Mouse (Mus musculus) mesoderm, embryonic 11.5 days (tissue): ENCODE results near the gene Myo3a.

Source experiments
- DNase-seq: peaks from one replicate; pipeline ENCODE4 v3.0.0-alpha.2; 2012; ENCODE audit warnings: low read depth, low spot score

The Myo3a gene

DNA sequence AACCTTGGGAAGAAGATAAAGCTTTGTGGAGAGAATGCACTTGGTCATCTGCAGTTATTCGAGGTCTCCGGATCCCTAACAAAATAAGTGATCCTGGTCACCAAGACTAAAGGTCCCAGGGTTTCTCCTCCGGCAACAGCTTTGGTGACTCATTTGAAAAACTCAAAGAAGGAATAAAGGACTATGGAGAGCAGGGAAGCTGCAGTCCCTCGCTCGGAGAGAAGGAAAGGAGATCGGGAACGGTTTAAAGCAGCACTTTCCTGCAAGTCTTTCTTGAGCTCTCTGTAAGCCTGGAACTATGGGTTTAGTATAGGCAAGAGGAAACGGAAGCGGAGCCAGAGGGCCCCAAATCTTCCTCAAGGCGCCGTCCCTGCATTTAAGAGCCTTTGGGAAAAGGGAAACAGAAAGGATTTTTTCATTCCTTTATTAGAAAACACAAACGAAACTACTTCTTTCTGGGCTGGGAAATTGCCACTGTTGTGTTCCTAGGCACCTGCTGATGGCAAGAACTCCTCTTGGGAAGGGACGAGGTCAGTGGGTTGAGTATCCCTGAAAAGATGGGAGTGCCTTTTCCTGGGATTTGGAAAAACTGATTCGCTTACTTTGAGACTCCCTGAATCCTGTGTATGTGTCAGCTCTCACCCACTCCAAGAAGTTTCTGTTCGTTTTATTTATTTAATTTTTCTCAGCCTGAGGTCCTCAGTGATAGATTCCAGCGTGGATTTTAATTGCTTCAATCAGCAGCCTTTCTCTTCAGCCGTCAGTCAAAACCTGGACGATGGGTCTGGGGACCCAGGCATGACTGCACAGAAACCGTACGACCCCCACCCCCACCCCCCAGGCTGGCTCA is 393.9 kb downstream of the Myo3a start:
- DNase-seq, result no peak

DNA sequence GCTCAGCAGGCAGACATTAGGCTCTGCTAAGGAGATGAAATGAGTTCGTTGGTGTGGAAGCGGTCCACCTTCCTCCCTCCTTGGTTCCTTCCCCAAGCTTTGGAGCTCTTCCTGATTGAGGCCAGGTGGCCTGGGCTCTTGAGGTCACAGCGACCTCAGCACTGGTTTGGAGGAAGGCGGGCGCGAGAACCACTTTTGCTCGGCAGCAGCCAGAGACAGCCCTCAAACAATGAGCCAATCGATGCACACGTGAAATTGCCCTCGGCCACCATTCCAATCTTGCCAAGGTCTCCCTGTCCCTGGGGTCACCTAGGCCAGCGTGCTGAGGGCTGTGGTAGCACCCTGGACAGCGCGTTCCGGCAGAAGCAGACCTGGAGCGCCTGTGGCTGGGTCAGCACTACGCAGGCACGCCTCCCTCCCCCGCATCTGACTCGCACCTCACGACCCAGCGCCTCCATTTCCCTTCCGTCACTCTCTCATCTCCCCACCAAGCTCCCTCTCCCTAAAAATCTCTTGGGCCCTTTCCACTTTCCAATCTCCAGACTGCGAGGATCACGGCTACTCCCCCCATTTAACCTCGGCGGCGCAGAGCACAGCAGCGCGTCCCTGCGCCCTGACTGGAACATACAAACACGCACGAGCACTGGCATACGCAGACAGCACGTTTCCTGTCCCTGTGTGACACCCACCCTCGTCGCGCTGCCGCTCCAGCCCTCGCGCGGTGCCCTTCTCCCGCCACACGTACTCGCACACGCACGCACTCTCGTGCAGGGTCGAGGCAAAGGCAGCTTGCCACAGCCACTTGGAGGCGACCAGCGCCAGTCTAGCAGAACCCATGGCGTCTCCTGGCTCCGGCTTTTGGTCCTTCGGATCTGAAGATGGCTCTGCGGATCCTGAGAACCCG is 394.8 kb downstream of the Myo3a start, which contains the start of gene Gad2:
Gene Gad2 (plus strand): TSS at position 378 of the 904 bp plus-strand sequence.
- no peak for DNase-seq

DNA sequence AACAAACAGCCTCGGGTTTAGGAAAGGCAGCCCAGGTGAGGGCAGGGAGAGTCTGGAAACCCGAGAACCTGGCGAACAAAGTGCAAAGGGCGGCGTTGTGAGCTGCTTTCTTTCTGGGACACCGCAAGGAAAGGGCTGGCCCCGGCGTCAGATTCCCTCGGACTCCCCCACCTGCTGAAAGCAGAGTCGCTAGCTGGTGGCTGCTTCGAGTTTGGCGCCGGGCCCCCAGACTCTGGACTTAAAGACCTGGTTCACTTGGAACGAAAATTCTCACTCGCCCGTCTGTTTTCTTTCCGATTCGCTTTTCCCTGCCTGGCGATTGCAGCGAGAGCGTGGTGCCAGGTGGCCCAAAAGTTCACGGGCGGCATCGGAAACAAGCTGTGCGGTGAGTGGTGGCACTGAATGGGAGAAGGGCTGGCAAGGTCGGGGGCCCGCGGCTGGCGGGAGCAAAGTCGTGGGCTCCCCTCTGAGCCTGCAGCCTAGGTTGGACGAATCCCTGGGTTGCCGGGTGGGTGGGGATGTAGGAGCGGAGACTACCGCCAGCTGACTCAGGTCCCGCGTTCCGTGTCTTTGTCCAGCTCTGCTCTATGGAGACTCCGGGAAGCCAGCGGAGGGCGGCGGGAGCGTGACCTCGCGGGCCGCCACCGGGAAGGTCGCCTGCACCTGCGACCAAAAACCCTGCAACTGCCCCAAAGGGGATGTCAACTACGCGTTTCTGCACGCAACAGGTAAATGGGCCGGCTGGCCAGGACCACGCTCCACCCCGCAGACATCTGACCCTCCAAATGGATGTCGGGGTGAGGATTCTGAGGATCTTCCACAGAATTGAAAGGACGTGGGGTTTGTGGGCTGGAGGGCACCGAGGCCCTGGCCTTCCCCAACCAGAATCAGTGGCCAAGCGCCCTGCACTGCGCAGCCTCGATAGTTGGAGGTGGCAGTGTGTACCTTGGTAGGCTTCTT is 396.1 kb downstream of the Myo3a start:
- no peak for DNase-seq

DNA sequence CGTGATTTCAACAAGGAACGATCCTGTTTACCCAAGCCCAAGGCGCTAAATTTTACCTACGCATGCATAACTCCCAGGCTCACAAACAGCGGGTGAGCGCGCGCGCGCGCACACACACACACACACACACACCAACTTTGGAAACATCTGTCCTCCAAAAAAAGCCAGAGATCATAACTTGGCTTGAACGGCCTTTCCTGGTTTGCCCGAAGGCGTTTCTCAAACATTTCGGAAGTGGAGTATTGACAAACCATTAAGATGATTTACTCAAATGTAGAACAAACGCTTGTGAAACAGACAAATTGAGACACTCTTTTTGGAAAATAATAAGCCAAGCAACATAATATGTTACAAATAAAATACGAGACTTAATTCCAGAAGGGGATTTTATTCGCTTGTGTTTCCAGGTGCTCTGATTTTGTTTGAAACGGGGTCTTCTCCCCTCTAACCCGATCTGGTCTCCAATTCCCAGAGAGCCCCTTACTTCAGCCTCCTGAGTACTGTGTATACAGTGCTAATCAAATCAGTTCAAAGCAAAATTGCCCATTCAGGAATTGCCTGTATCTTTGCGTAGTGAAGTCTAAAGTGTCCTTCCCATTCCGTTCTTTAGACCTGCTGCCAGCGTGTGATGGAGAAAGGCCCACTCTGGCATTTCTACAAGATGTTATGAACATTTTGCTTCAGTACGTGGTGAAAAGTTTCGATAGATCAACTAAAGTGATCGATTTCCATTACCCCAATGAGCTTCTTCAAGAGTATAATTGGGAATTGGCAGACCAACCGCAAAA is 397.1 kb downstream of the Myo3a start:
- DNase-seq, result no peak

DNA sequence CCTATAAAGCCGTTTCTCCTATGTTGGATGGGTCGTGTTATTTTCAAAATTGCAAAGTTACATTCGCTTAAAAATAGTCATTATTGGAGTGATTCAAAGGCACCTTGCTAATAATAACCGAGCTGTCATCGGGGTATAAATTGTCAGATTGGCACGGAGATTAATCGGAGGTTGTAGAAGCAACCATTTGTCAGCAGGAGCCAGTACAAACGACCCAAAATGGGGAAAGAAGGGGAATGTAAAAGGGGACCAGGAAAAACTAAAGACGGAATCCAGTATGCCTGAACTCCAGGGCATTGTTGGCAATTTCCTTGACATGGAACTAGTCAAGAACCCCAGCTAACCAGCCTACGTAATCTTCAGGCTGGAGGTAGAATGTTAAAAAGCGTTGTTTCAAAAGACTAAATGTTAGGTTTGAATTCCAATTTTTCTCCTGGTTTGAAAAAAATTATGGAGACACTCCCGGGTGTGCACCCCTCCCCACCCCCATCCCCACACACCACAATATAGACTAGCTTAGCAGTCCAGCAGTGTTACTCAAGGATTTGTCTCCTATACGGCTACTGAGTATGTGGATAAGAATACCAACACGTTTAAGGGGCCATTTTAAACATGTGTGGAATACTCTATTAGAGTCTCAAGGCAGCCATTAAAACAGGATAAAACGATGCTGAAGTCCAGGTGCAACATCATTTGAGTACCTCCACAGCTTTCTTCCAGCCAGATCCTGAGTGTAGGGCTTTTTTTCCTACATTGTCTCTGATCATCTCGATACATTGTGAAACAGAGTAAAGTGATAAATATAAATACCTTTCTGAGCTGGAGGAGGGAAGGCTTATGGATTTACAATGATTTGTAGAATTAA is 398.0 kb downstream of the Myo3a start:
- DNase-seq, result no peak

- DNase-seq, result no peak
Measured at GRCm38 (mm10) chr2:22627147-22627666, 399.9 kb downstream of the Myo3a start.

DNA sequence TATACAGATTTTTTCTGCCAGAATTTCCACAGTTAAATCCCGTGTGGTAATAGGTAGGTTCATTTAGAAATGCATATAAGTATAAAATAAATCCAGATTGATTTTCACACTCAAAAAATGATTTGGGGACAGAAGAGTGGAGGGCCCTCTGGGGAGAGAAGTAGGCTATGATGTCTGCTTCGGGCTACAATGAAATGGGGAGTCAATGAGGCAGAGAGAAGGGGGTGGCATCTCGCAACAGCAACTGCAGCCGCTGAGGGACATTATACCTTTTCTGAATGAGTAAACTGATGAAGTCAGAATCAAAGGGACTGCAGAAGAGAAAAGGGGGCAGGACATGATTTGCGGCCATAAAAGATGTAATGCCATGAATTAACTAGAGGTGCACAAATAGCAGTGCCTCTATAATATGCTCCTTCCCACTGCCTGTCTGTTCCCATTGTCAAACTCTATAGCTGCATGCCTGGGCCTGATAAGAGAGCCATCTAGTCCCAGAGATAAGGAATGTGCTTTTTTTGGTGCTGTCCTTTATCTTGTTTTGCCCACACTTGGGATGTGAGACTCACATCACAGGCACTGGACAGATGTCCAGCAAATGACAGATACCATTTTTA is 400.6 kb downstream of the Myo3a start:
- no peak for DNase-seq

DNA sequence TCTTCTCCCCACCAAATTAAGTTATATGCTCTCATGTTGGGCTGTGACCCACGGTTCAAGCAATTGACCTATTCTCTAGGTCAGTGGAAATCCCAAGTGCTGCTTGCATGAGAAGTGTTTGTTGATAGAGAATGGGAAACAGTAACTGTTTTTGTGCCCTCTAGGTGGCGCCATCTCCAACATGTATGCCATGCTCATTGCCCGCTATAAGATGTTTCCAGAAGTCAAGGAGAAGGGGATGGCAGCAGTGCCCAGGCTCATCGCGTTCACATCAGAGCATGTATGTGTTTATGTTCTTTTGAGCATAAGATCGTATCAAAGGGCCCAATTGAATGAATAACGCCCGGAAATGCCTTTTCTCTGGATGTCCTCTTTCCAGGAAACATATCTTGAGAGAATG is 407.5 kb downstream of the Myo3a start:
- DNase-seq, result no peak

- DNase-seq, result no peak
Measured at GRCm38 (mm10) chr2:22646134-22646533, 418.8 kb downstream of the Myo3a start.

- DNase-seq, result no peak
Measured at GRCm38 (mm10) chr2:22648394-22648793, 421.1 kb downstream of the Myo3a start.

- DNase-seq, result no peak
Measured at GRCm38 (mm10) chr2:22651826-22652225, 424.5 kb downstream of the Myo3a start.

- no peak for DNase-seq
Measured at GRCm38 (mm10) chr2:22663731-22664130, 436.4 kb downstream of the Myo3a start.
